Mouse (Mus musculus) lung, postnatal 0 days (tissue): Measurements from ENCODE around the gene Slc25a20.

Source experiments
- CTCF ChIP-seq: IDR thresholded peaks from 2 replicates; pipeline ENCODE4 v1.5.1; 2016; ENCODE audit warnings: antibody characterized with exemption, mild to moderate bottlenecking
- EP300 ChIP-seq: IDR thresholded peaks from 2 replicates; pipeline ENCODE4 v1.6.1; 2016; ENCODE audit warnings: antibody characterized with exemption, mild to moderate bottlenecking, control low read depth

DNA sequence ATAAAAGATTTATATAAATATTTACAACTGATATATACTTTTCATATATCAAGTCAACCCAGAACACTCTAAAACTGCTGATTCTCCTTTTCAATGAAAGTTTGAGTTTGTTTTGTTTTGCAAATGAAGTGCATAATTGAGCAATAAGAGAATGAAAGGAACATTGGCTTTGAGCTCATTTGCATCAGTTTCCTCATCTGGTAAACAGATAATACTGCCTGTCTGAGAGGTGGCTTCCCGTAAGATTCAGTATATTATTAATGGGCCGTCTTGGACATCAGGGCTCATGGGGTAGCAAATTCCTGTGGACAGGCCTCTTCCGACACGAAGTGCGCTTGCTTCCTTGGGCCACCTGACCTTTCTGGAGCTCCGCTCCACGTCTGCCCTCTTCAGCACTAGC is 48.9 kb downstream of the Slc25a20 start:
- TF ChIP-seq CTCF (no peak), EP300 (no peak)
